Mouse (Mus musculus): Measurements from ENCODE around the gene Larp4b.
A peak's percentile ranks its signal among the peaks of the same experiment; 100 is the strongest.
"Not testable (repeated sequence)": the region's sequence is repeated elsewhere in the genome, so short reads cannot be mapped to it uniquely, and the experiment has no call there.

Larp4b gene

GRCm38 (mm10) chr13:9093316-9094155 is at the start of gene Larp4b:
Gene Larp4b, plus strand, starts transcription at chr13:9093881.
- DNase-seq (ENCODE audit: low read depth, low spot score) = peak; percentile 97

GRCm38 (mm10) chr13:9044731-9045130 is 49.0 kb upstream of the Larp4b start:
- DNase-seq (ENCODE audit: low read depth, low spot score) = peak; percentile 55

DNA sequence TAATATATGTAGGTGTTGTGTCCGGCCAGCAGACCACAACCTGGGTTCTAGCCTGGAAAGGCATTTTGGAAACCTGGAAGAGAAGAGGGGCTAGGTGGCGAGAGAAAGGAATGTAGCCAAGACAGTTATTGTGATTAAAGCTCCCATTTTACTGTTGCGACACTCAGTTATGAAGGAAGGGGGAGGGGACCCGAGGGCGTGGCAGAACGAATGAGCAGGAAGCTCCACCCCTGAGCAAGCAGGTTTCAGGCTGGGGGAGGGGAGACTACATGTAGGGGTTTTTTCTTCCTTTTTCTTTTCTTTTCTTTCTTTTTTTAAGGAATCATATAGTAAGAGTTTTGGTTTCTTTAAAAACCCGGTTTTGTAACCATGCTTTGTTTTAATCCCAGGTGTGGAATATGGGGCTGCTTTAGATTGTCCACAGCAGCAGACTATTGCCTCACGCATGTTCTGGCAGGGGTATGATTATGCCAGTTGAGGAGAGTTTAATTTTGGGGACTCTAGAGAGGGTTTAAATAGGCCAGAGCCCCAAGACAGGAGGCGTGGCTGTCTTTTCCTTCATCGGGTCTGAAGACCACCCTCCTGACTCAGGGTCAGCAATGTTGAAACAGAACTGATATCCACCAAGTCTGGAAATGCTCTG is 41.5 kb upstream of the Larp4b start:
- DNase-seq (ENCODE audit: low read depth, low spot score) = not testable (repeated sequence)

DNA sequence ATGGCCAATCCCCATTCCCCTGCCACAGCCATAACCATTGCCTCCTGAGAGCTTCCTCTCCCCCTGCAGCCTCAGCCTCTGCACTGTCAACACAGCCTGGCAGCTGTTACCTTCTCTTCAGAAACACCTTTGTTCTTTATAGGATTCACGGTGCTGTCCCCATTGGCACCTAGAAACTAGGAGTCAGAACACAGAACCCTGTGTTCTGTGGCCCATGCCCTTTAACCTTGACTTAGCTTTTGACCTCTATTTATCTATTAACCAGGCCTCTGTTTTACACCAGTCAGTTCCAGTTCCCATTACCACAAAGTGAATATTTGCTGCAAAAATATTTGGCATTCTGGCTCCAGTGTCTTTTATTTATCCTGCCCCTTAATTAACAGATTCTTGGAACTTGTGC is 36.4 kb upstream of the Larp4b start:
- DNase-seq (ENCODE audit: low read depth, low spot score) = no peak

DNA sequence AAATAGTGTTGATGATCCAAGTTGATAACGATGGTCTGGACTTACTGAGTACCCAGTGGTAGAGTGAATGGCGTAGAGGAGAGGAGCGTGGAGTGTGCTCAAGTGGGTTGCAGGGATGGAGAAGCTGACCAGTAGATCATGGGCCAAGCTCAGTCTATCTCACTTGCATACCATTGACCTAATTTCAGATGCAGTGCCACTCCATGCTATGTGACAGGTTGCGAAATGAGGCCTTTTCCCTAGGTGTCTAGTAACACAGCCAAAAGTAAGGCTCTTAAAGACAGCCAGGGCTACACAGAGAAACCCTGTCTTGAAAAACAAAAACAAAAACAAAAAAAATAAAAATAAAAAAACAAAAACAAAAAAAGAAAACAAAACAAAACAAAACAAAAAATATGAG is 35.0 kb upstream of the Larp4b start:
- DNase-seq (ENCODE audit: low read depth, low spot score) = no peak

DNA sequence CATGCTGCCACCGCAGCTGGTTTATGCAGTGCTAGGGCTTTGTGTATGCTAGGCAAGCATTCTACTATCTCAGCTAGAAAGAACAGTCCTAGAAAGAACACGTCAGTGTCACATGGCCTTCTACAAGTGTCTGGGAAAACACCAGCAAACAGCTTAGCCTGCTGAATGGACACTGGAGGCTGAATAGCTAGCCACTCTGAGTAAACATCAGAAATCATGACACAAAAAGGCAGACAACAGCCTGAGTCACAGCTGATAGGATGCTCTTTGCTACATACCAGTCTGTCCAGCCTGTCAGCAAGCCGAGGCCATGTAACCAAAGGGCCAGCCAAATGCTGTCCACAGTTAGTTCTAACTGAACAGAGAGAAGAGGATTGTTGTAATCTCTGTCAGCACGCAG is 32.3 kb upstream of the Larp4b start:
- DNase-seq (ENCODE audit: low read depth, low spot score) = no peak

DNA sequence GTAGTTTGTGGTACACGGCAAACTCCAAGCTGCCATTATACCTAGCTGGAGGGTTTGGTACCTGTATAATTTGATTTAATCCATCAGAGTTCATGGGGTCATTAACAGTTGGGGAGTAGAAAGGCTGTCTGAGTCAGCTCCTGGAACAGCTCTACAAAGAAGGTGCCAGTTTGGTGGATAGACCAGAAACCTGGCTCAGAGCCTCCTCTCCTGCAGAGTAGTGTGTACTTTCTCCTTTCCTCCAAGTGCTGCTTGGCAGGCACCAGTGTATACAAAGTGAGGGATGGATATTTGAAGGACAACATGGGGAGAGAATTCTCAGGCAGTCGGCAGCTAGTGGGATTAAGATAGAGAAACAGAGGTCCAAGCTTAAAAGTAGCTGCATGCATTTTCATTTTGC is 29.5 kb upstream of the Larp4b start:
- DNase-seq (ENCODE audit: low read depth, low spot score) = no peak

DNA sequence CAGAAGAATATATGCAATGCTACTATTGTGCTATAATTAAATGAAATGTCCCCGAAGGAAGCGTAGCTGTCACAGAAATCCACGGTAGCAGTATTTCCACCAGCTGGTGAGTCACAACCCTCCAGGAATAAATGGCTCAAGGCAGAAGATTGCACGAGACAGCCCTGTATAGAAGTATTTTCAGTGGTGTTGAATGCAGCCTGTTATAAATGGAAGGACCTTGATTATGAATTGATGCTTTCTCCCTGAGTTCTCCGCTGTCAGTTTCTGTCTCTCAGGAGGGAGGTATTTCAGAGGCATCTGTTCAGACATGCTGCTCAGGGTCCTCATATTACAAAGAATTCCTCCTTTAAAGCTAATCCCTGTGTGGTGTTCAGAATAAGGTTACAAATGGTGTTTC is 27.6 kb upstream of the Larp4b start:
- no peak for DNase-seq (ENCODE audit: low read depth, low spot score)

GRCm38 (mm10) chr13:9071008-9071407 is 22.7 kb upstream of the Larp4b start:
- no peak for DNase-seq (ENCODE audit: low read depth, low spot score)

DNA sequence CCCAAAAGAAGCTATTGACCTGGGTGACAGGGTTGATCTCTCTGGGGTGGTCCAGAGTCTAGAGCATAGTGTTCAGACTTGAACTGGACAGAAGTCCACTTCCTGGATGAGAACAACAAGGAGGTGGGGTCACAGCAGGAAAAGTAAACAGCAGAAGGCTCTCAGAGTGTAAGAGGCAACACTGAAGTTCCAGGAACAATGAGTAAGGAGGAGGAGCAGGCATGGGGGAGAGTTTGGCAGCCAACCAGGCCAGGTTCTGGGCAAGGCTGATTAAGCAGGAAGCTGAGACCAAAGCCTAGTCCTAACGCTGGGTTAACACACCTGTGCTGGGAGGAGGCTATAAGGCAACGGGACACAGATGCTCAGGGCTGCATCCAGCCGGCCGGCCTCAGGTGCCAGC is 19.9 kb upstream of the Larp4b start:
- DNase-seq (ENCODE audit: low read depth, low spot score) = no peak

DNA sequence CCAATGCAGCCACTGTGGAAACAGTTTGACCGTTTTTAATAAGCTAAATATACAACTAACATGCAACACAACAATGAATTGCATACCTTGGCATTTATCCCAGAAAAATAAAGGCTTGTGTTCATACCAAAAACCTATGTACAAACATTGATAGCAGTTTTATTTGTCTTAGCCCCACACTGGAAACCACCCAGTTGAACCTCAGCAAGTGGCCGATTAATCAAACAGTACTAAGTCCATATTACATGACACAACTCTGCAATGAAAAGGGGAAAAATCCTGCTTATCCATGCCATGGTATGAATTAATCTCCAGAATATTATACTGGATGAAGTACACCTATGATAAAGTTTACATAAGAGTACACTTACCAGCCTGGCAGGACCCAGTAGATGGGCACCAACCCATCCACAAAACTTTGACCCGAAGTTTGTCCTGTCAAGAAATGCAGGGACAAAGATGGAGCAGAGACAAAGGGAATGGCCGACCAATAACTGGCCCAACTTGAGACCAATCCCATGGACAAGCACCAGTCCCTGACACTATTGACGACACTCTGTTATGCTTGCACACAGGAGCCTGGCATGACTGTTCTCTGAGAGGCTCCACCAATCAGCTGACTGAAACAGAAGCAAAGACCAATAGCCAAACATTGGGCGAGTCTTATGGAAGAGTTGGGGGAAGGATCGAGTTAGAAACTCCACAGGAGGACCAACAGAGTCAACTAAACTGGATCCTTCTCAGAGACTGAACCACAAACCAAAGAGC is 17.7 kb upstream of the Larp4b start:
- DNase-seq (ENCODE audit: low read depth, low spot score) = no peak

GRCm38 (mm10) chr13:9082128-9082883 is 11.4 kb upstream of the Larp4b start:
- peak; percentile 10 for DNase-seq (ENCODE audit: low read depth, low spot score)

- peak; percentile 30 for DNase-seq (ENCODE audit: low read depth, low spot score)
Observed at GRCm38 (mm10) chr13:9094186-9094980, 702 bp downstream of the Larp4b start.

GRCm38 (mm10) chr13:9099289-9099688 is 5.6 kb downstream of the Larp4b start:
- no peak for DNase-seq (ENCODE audit: low read depth, low spot score)

- DNase-seq (ENCODE audit: low read depth, low spot score) = no peak
Observed at GRCm38 (mm10) chr13:9100517-9100916, 6.8 kb downstream of the Larp4b start.

- no peak for DNase-seq (ENCODE audit: low read depth, low spot score)
Observed at GRCm38 (mm10) chr13:9106246-9106645, 12.6 kb downstream of the Larp4b start.

DNA sequence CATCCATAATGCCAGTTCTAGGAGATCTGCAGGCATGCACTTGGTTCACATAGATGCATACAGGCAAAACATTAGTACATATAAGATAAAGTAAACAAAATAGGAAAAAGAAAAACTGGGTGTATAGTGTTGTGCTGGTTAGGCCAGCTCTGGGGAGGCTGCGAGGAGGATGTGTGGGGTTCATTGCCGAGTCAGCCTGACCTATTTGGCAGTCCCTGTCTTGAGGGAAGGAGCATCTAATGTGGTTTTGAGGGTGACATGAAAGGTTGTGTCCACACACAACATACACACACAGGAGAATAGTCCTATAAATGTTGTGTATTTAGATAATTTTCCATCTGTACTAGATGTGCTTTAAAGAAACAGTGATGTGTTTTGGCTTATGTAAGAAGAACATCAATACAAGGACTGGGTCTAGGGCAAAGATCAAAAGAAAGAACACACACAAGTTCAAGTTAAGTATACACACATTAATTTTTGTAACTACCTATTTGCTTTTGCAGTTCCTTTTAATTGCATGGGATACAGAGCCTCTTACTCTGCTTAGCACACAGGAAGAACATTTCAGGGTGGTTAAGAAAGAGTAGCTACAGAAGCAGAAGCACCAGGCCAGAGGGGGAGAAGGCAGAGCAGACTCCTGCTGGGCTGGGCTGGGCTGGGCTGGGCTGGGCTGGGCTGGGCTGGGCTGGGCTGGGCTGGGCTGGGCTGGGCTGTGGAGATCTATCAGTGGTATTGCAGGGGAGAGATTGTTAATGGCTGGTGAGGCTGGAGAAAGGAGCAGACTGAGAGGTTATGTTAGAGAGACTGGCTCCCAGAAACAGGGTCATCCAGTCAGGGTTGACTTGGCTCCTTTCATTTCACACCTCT is 13.5 kb downstream of the Larp4b start:
- DNase-seq (ENCODE audit: low read depth, low spot score) = peak; percentile 9

DNA sequence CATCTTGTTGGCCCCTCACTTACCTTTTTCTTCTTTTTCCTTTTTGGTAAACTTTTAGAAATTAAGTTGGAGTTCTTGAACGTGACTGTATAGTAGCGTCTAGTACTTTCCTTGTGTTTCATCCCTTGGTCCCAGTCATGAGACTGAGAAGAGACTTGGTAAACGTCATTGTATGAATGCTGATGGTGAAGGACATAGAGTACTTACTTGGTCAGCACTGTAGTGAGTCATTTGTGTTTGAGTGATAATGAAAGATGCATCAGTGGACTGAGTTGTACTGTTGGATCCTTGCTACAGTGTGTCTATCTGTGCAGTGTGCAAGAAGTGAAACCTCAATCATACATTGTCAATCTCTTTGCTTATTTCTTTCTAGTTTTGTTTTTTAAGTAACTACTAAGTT is 20.1 kb downstream of the Larp4b start:
- DNase-seq (ENCODE audit: low read depth, low spot score) = no peak

- no peak for DNase-seq (ENCODE audit: low read depth, low spot score)
Observed at GRCm38 (mm10) chr13:9120835-9121542, 27.3 kb downstream of the Larp4b start.
